18 mouse cellular contexts compared by ENCODE assay signal in the genomic region with DNA sequence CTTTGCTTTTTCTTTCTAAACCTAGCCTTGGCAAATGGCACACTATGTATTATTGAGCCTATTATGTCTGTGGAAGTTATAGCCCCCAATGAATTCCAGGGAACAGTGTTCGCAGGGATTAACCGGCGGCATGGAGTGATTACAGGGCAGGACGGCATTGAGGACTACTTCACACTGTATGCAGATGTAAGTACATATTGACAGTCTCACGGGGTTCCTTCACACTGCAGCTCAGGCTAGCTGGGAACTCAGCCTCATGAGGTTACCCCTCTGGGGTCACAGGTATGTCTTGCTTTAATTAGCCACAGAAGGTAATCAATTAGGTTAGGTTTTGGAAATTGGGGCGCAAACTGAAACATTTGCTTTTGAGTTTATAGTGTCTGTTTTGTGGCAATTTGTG. TPM values are rescaled to one million over a fixed set of nuclear protein-coding genes. Genes with fewer than 3 reads are reported as not detected.
"Had no signal": no experiment of that assay in that cellular context is flagged by ENCODE, and none has a peak within 500 bp of the region (broad histone marks: within the 10 kb centered on the region; RNA-seq: fewer than 3 reads in every experiment).

No protein-coding gene starts in this region.

- H3K4me2 ChIP-seq: lung, embryonic 14.5 days; midbrain, embryonic 12.5 days; neural tube, embryonic 13.5 days; neural tube, embryonic 15.5 days had no signal

- H3K27ac ChIP-seq: midbrain, embryonic 10.5 days; midbrain, embryonic 12.5 days; neural tube, embryonic 13.5 days; neural tube, embryonic 15.5 days had no signal

- ATAC-seq: midbrain, embryonic 16.5 days had no signal

- DNase-seq: lung, adult 18-20 months; lung, postnatal 10 days; lung, postnatal 4 days; midbrain, embryonic 14.5 days; retina, postnatal 1 day; right cerebral cortex, adult 18-20 months; right cerebral cortex, postnatal 25 days; right cerebral cortex, postnatal 4 days; spleen, adult 18-20 months; thymus, adult 2 months; thymus, postnatal 25 days had no signal

- H3K27me3 ChIP-seq: midbrain, embryonic 12.5 days; neural tube, embryonic 13.5 days; neural tube, embryonic 15.5 days had no signal

- H3K9ac ChIP-seq: lung, embryonic 14.5 days; midbrain, embryonic 12.5 days; neural tube, embryonic 13.5 days; neural tube, embryonic 15.5 days had no signal

- H3K4me1 ChIP-seq: midbrain, embryonic 10.5 days; midbrain, embryonic 12.5 days; neural tube, embryonic 13.5 days; neural tube, embryonic 15.5 days had no signal

- H3K9me3 ChIP-seq: midbrain, embryonic 10.5 days; midbrain, embryonic 12.5 days; neural tube, embryonic 13.5 days; neural tube, embryonic 15.5 days had no signal

- H3K4me3 ChIP-seq: midbrain, embryonic 10.5 days; midbrain, embryonic 12.5 days; myocyte; neural tube, embryonic 13.5 days; neural tube, embryonic 15.5 days had no signal

RNA-seq across cellular contexts. Expression of gene Rarres1, which starts 41.9 kb away (rescaled TPM):
- polyA plus RNA-seq: myocyte had no signal
